Mouse (Mus musculus) hematopoietic stem cell, adult 5-6 weeks (primary cell): ENCODE data around the gene Smpdl3a. TPM values are rescaled to one million over a fixed set of nuclear protein-coding genes. Genes with fewer than 3 reads are reported as not detected.

ENCODE experiments used
- ATAC-seq, 2 experiments: fragments of 125-278 bp in 1 of 2; replicated peaks in 1 of 2; 2 replicates each; pipeline ENCODE4 v1.8.0; 2016 to 2017; ENCODE audit warnings: inconsistent platforms in 2 of 2, mild to moderate bottlenecking in 2 of 2, moderate number of reproducible peaks in 2 of 2, low read depth in 1 of 2, moderate TSS enrichment in 1 of 2; ENCODE audit not compliant: low FRiP score in 2 of 2, poor library complexity in 2 of 2, severe bottlenecking in 2 of 2, insufficient read depth in 1 of 2, low TSS enrichment in 1 of 2
- total RNA-seq: library from RNA; stranded (forward); fragments of 172-1452, 232-1000 nt; gene quantifications from 2 replicates; pipeline ENCODE4 v1.2.3, GENCODE M21; 2017

Gene Smpdl3a
- total RNA-seq, 1 experiment from 2014 or later, result 38.4 TPM

DNA sequence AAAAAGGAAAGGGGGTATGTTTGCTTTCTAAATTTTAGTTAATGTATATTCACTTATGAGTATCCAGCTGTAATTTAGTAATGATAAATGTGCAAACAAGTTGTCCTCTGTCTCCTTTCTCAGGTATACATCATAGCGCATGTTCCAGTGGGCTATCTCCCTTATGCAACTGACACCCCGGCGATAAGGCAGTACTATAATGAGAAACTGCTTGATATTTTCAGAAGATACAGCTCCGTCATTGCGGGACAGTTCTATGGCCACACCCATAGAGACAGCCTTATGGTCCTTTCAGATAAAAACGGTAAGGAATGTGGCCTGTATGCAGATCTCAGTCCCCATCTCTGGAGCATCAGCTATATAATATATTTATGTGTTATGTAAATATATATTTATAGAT lies 13.6 kb downstream of the Smpdl3a start:
- no peak for ATAC-seq

GRCm38 (mm10) chr10:57812161-57812856 lies 18.2 kb downstream of the Smpdl3a start:
- no peak for ATAC-seq

DNA sequence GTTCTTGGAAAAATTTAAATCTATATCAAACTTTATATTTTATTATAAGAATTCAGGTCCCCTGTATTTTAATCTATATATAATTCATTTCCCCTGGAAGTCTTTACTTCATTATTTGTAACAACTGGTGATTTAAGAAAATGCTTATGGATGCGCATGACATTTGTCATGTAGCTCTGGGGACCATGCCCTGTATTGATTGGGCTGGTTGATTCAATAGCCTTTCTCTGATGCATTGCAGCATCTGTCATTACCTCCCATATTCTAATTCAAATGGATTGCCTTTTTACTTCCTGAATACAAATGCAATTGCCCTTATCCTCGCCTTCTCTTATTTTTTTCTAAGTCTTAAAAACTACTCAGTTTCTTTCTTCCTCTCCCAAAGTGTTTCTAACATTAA lies 20.2 kb downstream of the Smpdl3a start:
- ATAC-seq, result no peak

DNA sequence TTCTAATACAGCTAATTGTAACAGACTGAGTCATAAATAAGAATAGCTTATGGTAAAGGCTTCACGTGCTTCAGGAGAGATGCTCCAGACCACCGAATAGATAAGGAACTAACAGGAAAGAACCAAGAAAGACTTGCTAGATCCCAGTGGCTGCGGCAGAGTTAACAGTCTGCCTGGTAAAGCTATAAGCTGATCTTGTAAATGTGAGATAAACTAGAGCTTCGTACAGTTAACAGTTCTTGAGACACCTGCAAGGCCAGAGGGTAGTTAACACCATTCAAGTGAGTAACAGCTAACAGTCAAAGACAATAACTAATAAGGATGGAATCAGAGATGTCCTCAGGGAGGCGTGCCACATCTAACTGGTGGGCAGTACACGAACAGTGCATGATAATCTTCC lies 21.7 kb downstream of the Smpdl3a start:
- ATAC-seq, result no peak

DNA sequence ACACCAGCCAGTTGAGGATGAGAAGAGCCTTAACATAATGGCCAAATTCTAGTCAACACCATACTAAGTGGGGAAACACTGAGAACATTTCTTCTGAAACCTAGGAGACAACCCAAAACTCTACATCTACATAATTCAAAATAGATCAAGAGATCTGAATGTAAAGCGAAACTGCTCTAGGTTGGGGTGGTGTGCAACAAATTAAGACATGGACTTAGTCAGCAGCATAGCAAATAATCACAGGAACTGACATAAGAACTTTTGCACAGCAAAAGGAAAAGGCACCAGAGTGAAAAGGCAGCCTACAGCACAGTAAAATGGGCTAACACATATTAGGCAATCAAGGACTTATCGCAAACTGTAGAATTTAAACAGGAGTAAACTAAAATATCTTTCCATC lies 25.1 kb downstream of the Smpdl3a start:
- no peak for ATAC-seq

DNA sequence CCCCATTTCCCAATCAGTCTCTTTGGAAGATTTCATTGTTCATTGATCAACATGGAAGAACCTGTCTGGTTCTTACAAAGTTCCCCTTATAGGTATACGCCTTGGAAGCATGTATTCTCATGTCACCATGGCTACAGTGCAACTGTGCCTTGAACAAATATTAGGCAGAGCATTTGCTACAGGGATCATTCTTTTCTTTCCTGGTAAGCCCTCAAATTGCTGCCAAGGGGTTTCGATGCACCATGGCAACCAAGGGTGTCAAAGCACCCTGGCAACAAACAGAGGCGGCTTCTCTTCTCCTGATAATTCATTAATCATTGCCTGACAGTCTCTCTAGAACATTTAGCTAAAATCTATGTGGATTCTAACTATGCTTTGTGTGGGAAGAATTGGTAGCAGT lies 28.3 kb downstream of the Smpdl3a start:
- ATAC-seq, result no peak

DNA sequence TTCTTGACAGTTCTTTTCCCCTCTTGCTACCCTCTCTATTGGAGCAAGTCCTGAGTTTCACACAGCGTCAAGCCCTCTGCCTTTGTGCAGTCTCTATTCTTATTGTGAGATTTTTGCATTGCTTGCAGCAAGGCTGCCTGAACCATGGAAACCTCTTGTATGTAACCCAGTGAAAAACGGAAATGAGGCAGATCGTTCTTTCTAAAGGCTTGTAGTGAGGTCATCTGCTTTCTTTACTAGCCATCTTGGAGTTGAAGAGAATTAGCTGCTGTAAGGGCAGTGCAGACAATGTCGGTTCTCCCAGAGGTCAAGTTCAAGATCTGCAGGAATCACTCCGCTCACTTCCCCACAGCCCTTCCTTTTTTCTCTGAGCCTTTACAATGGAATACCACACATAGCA lies 34.5 kb downstream of the Smpdl3a start:
- no peak for ATAC-seq

- no peak for ATAC-seq
These were observed 35.5 kb downstream of the Smpdl3a start for GRCm38 (mm10) chr10:57829621-57830020.

DNA sequence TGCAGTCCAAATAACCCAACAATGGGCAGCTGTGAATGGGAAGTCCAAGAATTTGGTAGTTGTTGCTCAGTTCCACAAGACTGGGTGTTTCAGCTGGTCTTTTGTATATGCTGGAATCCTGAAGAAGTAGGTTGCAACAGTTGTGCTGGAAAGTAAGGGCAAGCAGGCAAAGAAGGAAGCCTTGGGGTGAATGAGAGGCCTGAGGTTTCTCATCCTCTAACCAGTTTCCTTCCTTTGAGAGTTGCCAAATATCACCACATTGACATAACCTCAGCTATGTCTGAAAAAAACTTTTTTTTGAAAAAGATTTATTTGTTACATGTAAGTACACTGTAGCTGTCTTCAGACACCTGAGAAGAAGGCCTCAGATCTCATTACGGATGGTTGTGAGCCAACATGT lies 41.0 kb downstream of the Smpdl3a start:
- peak; percentile 89 to 95 for ATAC-seq

GRCm38 (mm10) chr10:57835982-57836381 lies 41.8 kb downstream of the Smpdl3a start:
- ATAC-seq, result peak; percentile 32 to 73; a peak in 3 of 4 replicates

DNA sequence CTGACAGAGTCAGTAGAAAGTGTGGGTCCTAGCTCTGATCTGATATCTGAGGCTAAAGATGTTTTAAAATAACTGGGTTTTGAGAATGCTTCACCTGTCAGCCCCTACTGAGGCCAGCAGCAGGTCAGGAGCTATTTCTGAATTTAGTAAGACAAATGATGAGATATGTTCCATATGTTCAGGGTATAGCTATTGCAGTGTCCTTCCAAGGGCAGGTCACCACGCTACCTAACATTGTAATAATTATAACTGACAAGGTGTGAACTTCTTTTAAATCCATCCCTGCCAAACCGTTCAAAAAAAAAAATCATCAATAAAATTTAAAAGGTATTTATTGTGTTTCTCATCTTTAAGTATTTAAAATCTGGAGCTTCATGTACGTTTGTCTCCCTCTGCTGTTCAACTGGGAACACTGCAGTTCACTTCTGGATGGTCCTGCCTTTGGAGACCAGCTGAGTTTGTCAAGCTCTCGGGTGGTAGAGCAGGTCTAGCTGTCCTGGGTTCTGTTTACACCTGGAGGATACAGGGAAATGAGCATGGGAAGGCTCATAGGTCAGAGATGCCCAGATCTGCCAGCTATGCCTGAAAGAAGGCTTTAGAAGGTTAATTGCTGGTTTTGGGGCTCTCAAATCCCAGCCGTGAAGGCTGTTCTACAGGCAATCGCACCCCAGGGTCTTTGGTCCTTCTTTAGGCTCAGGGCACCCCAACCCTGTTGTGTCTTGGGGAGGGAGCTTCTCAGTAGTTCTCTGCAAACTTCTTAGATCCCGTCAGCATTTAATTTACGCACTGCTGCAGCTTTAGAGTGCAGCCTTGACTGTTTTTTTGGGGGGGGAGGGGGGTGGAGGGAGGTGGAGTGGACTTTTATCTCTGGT lies 47.7 kb downstream of the Smpdl3a start:
- peak; percentile 78 to 86 for ATAC-seq

- peak; percentile 71 to 75; a peak in 3 of 4 replicates for ATAC-seq
These were observed 54.0 kb downstream of the Smpdl3a start for GRCm38 (mm10) chr10:57847916-57848682.

Other genes with a start within 250 kb of the Smpdl3a start
- 6.1 and 8.4 TPM in 2 replicates for gene Pkib, start 162.4 kb upstream of the Smpdl3a start, total RNA-seq
- not detected in 2 replicates for gene Fabp7, start 9.5 kb upstream of the Smpdl3a start, total RNA-seq